Mouse (Mus musculus) lung, adult 2 months (tissue): ENCODE data around the gene Pmf1. TPM values are rescaled to one million over a fixed set of nuclear protein-coding genes. Genes with fewer than 3 reads are reported as not detected.

ENCODE experiments used
- DNase-seq: peaks from one replicate; pipeline ENCODE4 v3.0.0; 2022
- H3K4me1 ChIP-seq: fragments of 200-500 bp; 2 replicates; pipeline ENCODE4 v1.6.1; 2011; ENCODE audit warnings: low read length; ENCODE audit not compliant: control insufficient read depth, insufficient read depth
- H3K4me3 ChIP-seq: fragments of 200-500 bp; replicated peaks from 2 replicates; pipeline ENCODE3; 2011; ENCODE audit warnings: low read depth, mild to moderate bottlenecking, control low read depth, low read length; ENCODE audit errors: extremely low read depth
- CTCF ChIP-seq: fragments of 200-500 bp; IDR thresholded peaks from 2 replicates; pipeline ENCODE4 v1.5.1; 2011; ENCODE audit warnings: mild to moderate bottlenecking, low read length, control low read depth; ENCODE audit not compliant: insufficient read depth
- POLR2A ChIP-seq: fragments of 200-500 bp; IDR thresholded peaks from 2 replicates; pipeline ENCODE4 v1.6.1; 2011; ENCODE audit warnings: low read depth, mild to moderate bottlenecking, control low read depth, low read length, borderline replicate concordance; ENCODE audit errors: extremely low read depth
- WGBS: fragments of 180-500 bp; shearing (Covaris S2); methylation state at CpG from one replicate; pipeline ENCODE4 v1.1.7; 2018; 5-methylcytosine and 5-hydroxymethylcytosine counted together
- polyA plus RNA-seq: library from polyadenylated mRNA; depleted of rRNA; stranded (reverse); fragments of >200 nt; gene quantifications from 2 replicates; pipeline ENCODE4 v1.2.3, GENCODE M21; 2012; rRNA removed

The Pmf1 gene
- 23.4 and 27.0 TPM in 2 replicates for polyA plus RNA-seq

- H3K4me1 ChIP-seq, result peaks cover 7% of the 10 kb centered on the region
- peak; percentile 92 for DNase-seq
- peak within 1 kb of the TSS; percentile 99 for H3K4me3 ChIP-seq
- under 1% methylated on average over 54 of the region's 54 CpGs for WGBS
- TF ChIP-seq POLR2A (peak; percentile 95), CTCF (no peak)
Measured at GRCm38 (mm10) chr3:88409741-88410644, at the start of gene Pmf1. Gene Pmf1 (minus strand): TSS chr3:88410331.

- DNase-seq, result no peak
- WGBS, result 5% methylated on average over 14 of the region's 14 CpGs
- H3K4me1 ChIP-seq, result no peaks in the 10 kb centered on the region; the same call in 1 of the 2 replicates
- TF ChIP-seq POLR2A (no peak), CTCF (no peak)
- H3K4me3 ChIP-seq, result no peak overlapping the region
Measured at GRCm38 (mm10) chr3:88458778-88459219, 48.7 kb upstream of the Pmf1 start.

- H3K4me1 ChIP-seq, result no peaks in the 10 kb centered on the region; the same call in 1 of the 2 replicates
- 67% methylated on average over 7 of the region's 7 CpGs for WGBS
- TF ChIP-seq POLR2A (no peak), CTCF (no peak)
- no peak for DNase-seq
- no peak overlapping the region for H3K4me3 ChIP-seq
Measured at GRCm38 (mm10) chr3:88456746-88457532, 46.8 kb upstream of the Pmf1 start.

GRCm38 (mm10) chr3:88456313-88456712 is 46.2 kb upstream of the Pmf1 start:
- TF ChIP-seq POLR2A, result no peak
- no peak for TF ChIP-seq CTCF
- peak; percentile 34 for DNase-seq
- Histone ChIP-seq H3K4me1 (no peaks in the 10 kb centered on the region; the same call in 1 of the 2 replicates), H3K4me3 (no peak overlapping the region)
- WGBS, result 70% methylated on average over 8 of the region's 8 CpGs

- peak; percentile 64 for DNase-seq
- peak overlapping the region; percentile 56 for H3K4me3 ChIP-seq
- H3K4me1 ChIP-seq, result no peaks in the 10 kb centered on the region; the same call in 1 of the 2 replicates
- no peak for TF ChIP-seq CTCF
- peak; percentile 30; the same call in 1 of the 2 replicates for TF ChIP-seq POLR2A
- 60% methylated on average over 18 of the region's 18 CpGs for WGBS
Measured at GRCm38 (mm10) chr3:88455588-88456264, 45.6 kb upstream of the Pmf1 start.

- no peak for TF ChIP-seq CTCF
- no peak for TF ChIP-seq POLR2A
- 46% methylated on average over 9 of the region's 9 CpGs for WGBS
- DNase-seq, result no peak
- H3K4me1 ChIP-seq, result no peaks in the 10 kb centered on the region; the same call in 1 of the 2 replicates
- peak overlapping the region; percentile 56 for H3K4me3 ChIP-seq
Measured at GRCm38 (mm10) chr3:88454762-88455587, 44.8 kb upstream of the Pmf1 start.

GRCm38 (mm10) chr3:88453986-88454385 is 43.9 kb upstream of the Pmf1 start:
- 61% methylated on average over 8 of the region's 8 CpGs for WGBS
- Histone ChIP-seq H3K4me1 (no peaks in the 10 kb centered on the region; the same call in 1 of the 2 replicates), H3K4me3 (no peak overlapping the region)
- no peak for DNase-seq
- no peak for TF ChIP-seq CTCF
- TF ChIP-seq POLR2A, result no peak

GRCm38 (mm10) chr3:88453369-88453768 is 43.2 kb upstream of the Pmf1 start:
- Histone ChIP-seq H3K4me1 (no peaks in the 10 kb centered on the region; the same call in 1 of the 2 replicates), H3K4me3 (no peak overlapping the region)
- 44% methylated on average over 8 of the region's 8 CpGs for WGBS
- no peak for DNase-seq
- TF ChIP-seq CTCF (no peak), POLR2A (no peak)
